Mouse (Mus musculus) stomach, adult 2 months (tissue): ENCODE data around the gene Synpo2l. TPM values are rescaled to one million over a fixed set of nuclear protein-coding genes. Genes with fewer than 3 reads are reported as not detected.

Experiments
- polyA plus RNA-seq: library from polyadenylated mRNA; depleted of rRNA; stranded (reverse); fragments of >200 nt; gene quantifications from 2 replicates; pipeline ENCODE4 v1.2.3, GENCODE M21; 2012; rRNA removed

Synpo2l gene
- 0.51 and 1.4 TPM in 2 replicates for polyA plus RNA-seq

DNA sequence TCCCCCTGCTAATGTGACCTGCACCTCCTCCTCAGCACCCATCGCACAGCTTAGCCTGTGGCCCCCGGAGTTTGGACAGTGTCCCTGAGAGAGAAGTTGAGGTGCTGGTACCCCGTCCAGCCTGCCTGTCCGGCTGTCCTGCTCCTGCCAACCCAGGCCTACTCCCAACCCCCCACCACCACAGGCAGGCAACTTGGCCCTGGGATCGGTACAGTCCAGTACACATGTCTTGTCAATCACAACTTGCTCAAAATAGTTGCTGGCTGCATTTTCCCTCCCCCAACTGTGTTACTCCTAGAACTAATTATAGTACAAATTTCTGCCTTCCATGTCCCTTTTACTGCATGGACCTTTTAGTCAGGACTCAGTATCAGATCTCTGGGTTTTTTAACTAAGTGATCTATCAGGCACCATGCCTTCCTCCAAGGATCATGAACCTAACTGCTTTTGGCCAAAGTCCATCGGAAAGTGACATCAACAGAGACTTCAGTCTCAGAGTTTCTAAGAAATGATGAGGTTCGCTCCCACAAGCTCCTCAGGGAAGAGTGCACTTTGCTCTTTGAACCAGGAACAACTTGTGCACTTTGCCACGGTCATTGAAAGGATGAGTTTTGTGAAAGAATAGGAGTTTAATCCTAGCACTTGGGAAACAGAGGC is at the start of gene Synpo2l:
Gene Synpo2l, minus strand, starts transcription at position 201 of the 657 bp plus-strand sequence.

DNA sequence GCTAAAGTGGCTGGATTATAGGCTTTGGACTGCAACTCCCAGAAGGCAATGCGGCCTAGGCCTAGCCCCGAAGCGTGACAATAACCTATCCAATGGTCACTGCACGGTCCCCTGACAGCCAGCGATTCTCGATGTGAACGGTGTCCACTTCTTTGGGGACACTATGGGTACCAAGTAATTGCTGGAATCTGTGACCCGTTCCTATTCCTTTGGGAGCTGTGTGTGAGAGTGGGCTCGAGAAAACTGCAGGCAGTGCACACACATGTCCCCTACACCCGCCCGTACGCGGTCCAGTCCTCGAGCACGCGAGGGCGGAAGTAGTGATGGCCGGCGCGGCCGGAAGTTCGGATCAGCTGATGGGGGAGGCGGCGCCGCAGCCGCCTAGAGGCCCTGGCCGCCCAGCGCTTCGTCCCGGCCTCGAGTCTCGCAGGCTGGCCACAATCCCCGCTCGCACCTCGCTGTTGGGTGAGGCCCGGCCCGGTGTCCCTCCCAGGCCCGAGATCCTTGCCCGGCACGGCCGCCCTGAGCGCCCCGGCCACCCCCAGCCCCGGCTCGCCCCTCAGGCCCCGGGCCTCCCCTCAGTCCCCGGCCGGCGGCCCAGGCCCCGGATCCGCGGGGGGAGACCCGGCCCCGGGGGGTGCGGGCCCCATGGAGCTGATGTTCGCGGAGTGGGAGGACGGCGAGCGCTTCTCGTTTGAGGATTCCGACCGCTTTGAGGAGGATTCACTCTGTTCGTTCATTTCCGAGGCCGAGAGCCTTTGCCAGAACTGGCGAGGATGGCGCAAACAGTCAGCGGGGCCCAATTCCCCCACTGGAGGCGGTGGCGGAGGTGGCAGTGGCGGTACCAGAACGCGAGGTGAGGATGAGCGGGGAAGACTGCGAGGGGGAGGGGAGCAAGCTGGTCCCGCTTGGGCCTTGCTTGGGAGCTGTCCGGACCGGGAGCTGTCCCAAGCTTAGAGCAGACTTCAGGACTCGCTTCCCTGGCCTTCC is 39.3 kb upstream of the Synpo2l start, which contains the start of gene Zswim8:
Gene Zswim8, plus strand, starts transcription at position 352 of the 990 bp plus-strand sequence.

DNA sequence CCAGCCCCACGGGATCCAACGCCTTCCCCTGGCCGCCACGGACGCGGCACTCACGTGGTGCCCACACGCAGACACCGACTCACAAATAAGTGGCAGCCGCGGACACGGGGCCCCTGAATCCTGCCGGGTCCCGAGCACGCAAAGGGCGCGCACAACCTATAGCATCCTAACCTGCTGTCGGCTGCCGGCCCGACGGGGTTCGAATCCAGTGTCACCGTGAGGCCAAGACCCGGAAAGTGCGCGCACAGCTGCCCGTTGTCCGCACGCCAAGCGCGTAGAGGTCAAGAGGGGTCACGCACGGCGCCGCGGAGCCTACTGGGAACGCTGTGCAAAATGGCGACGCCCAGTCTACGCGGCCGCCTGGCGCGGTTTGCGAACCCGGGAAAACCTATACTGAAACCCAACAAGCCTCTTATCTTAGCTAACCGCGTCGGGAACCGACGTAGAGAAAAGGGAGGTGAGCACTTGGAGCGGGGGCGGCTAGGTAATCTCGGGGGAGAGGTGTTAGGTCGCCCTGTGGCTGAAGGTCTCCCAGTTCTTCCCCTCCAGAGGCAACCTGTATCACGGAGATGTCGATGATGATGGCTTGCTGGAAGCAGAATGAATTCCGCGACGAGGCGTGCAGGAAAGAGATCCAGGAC is 34.7 kb upstream of the Synpo2l start, which contains the start of gene Chchd1:
Gene Chchd1, plus strand, starts transcription at position 266 of the 641 bp plus-strand sequence.

DNA sequence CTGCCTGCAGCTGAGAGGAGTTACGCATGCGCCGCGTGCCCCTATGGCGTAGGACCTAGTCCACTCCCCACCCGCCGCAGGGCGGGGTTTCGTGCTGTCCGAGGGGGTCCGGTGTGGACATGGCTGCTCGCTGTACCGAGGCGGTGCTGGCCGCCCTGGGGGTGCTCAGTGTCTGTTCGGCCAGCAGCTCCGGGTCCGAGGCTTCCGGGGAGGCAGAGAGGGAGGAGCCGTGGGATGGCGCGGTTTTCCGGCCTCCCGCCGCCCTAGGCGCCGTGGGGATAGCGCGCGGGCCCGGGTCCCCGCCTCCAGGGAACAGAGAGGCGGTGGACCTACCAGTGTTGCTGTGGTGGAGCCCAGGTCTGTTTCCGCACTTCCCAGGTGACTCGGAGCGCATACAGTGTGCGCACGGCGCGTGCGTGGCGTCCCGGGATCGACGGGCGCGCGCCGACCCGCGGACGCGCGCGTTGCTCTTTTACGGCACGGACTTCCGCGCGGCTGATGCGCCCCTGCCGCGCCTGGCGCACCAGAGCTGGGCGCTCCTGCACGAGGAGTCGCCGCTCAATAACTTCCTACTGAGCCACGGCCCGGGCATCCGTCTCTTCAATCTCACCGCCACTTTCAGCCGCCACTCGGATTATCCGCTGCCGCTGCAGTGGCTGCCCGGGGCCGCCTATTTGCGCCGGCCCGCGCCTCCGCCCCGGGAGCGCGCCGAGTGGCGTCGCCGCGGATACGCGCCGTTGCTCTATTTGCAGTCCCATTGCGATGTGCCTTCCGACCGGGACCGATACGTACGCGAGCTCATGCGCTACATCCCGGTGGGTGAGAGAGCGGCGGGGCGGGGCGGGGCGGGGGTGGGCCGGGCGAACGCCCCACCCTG is 27.0 kb upstream of the Synpo2l start, which contains the start of gene Fut11:
Gene Fut11, plus strand, starts transcription at position 85 of the 877 bp plus-strand sequence.

DNA sequence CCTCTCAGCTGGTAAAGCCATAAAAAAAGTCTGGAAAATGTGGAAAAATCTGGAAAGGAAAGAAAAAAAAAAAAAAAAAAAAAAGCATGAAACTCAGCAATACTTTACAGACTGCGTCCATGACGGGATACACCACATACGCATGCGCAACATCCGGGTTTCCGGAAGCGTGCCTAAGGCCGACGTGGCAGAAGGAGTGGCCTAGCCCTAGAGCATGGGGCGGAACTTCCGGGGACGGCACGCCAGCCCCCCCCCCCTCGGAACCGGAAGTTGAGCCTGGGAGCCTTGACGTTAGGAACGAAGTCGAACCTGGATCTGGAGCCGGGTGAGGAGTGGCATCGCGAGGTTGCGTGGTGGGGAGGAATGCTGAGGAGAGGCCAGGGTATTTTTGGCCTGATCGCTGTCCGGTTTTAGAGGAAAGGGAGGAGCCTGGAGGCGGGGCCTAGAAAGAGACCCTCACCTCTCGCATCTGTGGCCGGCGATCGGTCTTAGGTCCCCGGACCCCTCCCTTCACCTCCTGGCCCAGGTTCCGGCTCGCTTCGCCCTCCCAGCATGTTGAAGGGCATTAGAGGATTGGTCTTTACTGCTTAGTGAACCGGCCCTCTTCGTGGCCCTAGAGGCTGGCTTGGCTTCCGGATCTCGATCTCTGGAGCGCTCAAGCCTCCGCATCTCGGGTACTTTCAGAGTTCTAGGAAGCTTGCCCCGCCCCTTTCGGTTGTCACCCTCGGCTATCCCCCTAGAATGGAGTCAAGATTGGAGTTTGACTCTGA is 6.1 kb upstream of the Synpo2l start, which contains the start of gene Sec24c:
Gene Sec24c, plus strand, starts transcription at position 245 of the 770 bp plus-strand sequence.

DNA sequence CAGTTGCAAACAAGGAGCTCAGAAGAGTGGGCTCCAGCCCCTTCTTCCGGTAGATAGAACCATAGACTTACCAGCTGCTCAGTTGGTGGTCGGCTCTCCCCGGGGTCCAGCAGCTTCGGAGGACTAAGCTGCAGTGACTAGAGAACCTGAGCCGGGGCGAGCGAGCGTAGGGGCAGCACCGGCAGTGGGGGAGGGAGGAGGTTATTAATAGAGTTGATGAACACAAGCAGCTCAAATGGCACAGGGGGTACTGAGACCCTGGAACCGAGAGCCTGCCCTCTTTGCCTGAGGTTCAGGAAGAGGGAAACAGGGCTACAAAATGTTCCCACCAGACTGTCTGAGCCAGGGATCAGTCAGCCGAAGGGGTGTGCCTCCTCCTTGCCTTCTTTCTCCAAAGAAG is 11.8 kb downstream of the Synpo2l start, which contains the start of gene Myoz1:
Gene Myoz1, minus strand, starts transcription at position 180 of the 400 bp plus-strand sequence.

DNA sequence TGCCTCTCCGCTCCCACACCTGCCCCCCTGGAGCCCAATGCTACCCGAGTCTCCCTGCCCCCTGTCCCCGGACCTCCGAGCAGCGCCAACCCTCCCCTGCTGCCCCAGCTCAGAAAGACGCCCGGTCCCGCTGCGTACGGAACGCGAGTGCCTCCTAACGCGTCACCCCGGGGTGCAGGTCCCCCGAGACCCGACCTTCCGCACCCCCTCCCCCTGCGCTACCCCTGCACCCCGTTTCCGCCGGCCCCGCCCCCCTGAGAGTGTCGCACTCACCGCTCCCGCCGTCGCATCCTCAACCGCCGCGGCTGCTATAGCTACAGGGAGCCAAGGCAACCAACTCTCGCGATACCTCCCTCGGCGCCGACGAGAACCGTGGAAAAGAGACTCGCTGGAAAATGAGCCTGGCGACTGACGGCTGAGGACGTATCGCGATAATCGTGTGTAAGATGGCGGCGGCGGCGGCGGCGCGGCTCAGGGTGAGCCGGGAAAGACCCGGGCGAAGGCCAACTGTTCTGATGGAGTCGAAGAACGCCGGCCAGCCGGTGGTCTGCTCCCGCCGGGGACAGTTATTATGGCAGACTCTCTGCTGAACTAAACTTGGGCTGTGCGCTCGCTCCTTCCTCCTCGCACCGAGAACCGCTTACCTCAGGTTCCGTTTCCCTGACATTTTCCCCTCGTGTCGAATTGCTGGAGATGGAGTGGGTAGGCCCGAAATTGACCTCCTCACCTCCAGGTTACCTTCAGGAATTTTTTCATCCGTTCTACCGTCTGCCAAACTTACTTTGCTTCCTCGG is 27.3 kb downstream of the Synpo2l start, which contains the start of gene Usp54:
Gene Usp54, minus strand, starts transcription at position 420 of the 794 bp plus-strand sequence.

Other genes with a start within 250 kb of the Synpo2l start
- gene Cfap70, start 216.1 kb downstream of the Synpo2l start, polyA plus RNA-seq = not detected in 2 replicates
- 67.7 and 69.2 TPM in 2 replicates for gene Anxa7, start 188.2 kb downstream of the Synpo2l start, polyA plus RNA-seq
- 0.05 and 0.18 TPM in 2 replicates for gene Mss51, start 171.5 kb downstream of the Synpo2l start, polyA plus RNA-seq
- 0.71 and 1.4 TPM in 2 replicates for gene Ppp3cb, start 121.8 kb downstream of the Synpo2l start, polyA plus RNA-seq
- gene Usp54, start 27.3 kb downstream of the Synpo2l start, polyA plus RNA-seq = 2.3 and 3.7 TPM in 2 replicates
- gene Myoz1, start 11.8 kb downstream of the Synpo2l start, polyA plus RNA-seq = 2.5 and 4.2 TPM in 2 replicates
- 79.9 and 86.1 TPM in 2 replicates for gene Sec24c, start 6.0 kb upstream of the Synpo2l start, polyA plus RNA-seq
- 6.0 and 12.6 TPM in 2 replicates for gene Fut11, start 26.6 kb upstream of the Synpo2l start, polyA plus RNA-seq
- 2.7 and 3.3 TPM in 2 replicates for gene Chchd1, start 34.7 kb upstream of the Synpo2l start, polyA plus RNA-seq
- gene Zswim8, start 39.2 kb upstream of the Synpo2l start, polyA plus RNA-seq = 97.5 and 98.3 TPM in 2 replicates
- 13.8 and 17.6 TPM in 2 replicates for gene Ndst2, start 66.2 kb upstream of the Synpo2l start, polyA plus RNA-seq
- 15.2 and 19.8 TPM in 2 replicates for gene Camk2g, start 125.7 kb upstream of the Synpo2l start, polyA plus RNA-seq
- gene Plau, start 168.3 kb upstream of the Synpo2l start, polyA plus RNA-seq = 1.3 and 2.9 TPM in 2 replicates